Mouse (Mus musculus): ENCODE data around the gene 4833420G17Rik.

GRCm38 (mm10) chr13:119413026-119413425, 49.5 kb upstream of the 4833420G17Rik start:
- no peak for TF ChIP-seq CTCF (IDR thresholded peaks at IDR 0.05; ENCODE audit: extremely low read depth, insufficient read length, insufficient replicate concordance, low read depth, low read length)
- no peak for TF ChIP-seq POLR2A (IDR thresholded peaks at IDR 0.05; ENCODE audit: low read depth, low read length)

Measured in small intestine, adult 2 months (tissue).